Mouse (Mus musculus) cerebellum, postnatal 4 days (tissue): Measurements from ENCODE around the gene Gm9913.

Experiments
- DNase-seq, 2 experiments: peaks; one replicate each; pipeline ENCODE4 v3.0.0; 2022; ENCODE audit warnings: low spot score in 2 of 2, mixed read lengths in 1 of 2

Gene Gm9913

GRCm38 (mm10) chr2:125505006-125505745 is at the start of gene Gm9913:
Gene Gm9913, plus strand, starts transcription at chr2:125505089.
- peak; percentile 31 to 49 for DNase-seq

GRCm38 (mm10) chr2:125456059-125456789 is 48.7 kb upstream of the Gm9913 start:
- DNase-seq, result no peak

GRCm38 (mm10) chr2:125459087-125459486 is 45.8 kb upstream of the Gm9913 start:
- no peak for DNase-seq

GRCm38 (mm10) chr2:125464036-125464435 is 40.9 kb upstream of the Gm9913 start:
- no peak for DNase-seq

GRCm38 (mm10) chr2:125470553-125471295 is 34.2 kb upstream of the Gm9913 start:
- no peak for DNase-seq

GRCm38 (mm10) chr2:125471721-125472120 is 33.2 kb upstream of the Gm9913 start:
- DNase-seq, result no peak

- no peak for DNase-seq
Observed at GRCm38 (mm10) chr2:125473228-125473627, 31.7 kb upstream of the Gm9913 start.

GRCm38 (mm10) chr2:125474690-125475089 is 30.2 kb upstream of the Gm9913 start:
- no peak for DNase-seq

GRCm38 (mm10) chr2:125476231-125476630 is 28.7 kb upstream of the Gm9913 start:
- no peak for DNase-seq

GRCm38 (mm10) chr2:125477367-125477766 is 27.5 kb upstream of the Gm9913 start:
- DNase-seq, result no peak

- no peak for DNase-seq
Observed at GRCm38 (mm10) chr2:125478705-125479104, 26.2 kb upstream of the Gm9913 start.

GRCm38 (mm10) chr2:125480057-125480456 is 24.8 kb upstream of the Gm9913 start:
- DNase-seq, result no peak

GRCm38 (mm10) chr2:125481116-125481515 is 23.8 kb upstream of the Gm9913 start:
- no peak for DNase-seq

- DNase-seq, result no peak
Observed at GRCm38 (mm10) chr2:125481531-125482317, 23.2 kb upstream of the Gm9913 start.

- no peak for DNase-seq
Observed at GRCm38 (mm10) chr2:125484164-125484563, 20.7 kb upstream of the Gm9913 start.

GRCm38 (mm10) chr2:125484910-125485309 is 20.0 kb upstream of the Gm9913 start:
- no peak for DNase-seq

GRCm38 (mm10) chr2:125489979-125490378 is 14.9 kb upstream of the Gm9913 start:
- DNase-seq, result no peak

GRCm38 (mm10) chr2:125492050-125492900 is 12.6 kb upstream of the Gm9913 start:
- no peak for DNase-seq

GRCm38 (mm10) chr2:125494291-125494690 is 10.6 kb upstream of the Gm9913 start:
- DNase-seq, result no peak
